In genomic region chr19:10398296-10398695, GRCm38 (mm10) we compare ENCODE assay signal across 13 mouse cellular contexts. TPM values are rescaled to one million over a fixed set of nuclear protein-coding genes. Genes with fewer than 3 reads are reported as not detected.
DNase-seq lines count a peak whose midpoint lies in the region; ATAC-seq and TF ChIP-seq lines count a peak whose summit lies in the region.
"Had no signal": no experiment of that assay in that cellular context is flagged by ENCODE, and none has a peak within 500 bp of the region (broad histone marks: within the 10 kb centered on the region; RNA-seq: fewer than 3 reads in every experiment).

No protein-coding gene starts in this region.

- WGBS in cerebellum, adult 2 months: 25% methylated on average over 6 of the region's 6 CpGs

- H3K4me1 ChIP-seq in cerebellum, adult 2 months (ENCODE audit: control insufficient read depth, insufficient read depth, low read length): peaks cover 61% of the 10 kb centered on the region
- H3K4me1 ChIP-seq: limb, embryonic 13.5 days; megakaryocyte, embryonic 14.5 days had no signal

- peak; percentile 76 for ATAC-seq in frontal cortex, adult (ENCODE audit: low TSS enrichment)

- TF ChIP-seq POLR2A in cerebellum, adult 2 months (IDR thresholded peaks at IDR 0.05; ENCODE audit: borderline replicate concordance, insufficient read depth, low read length): no peak

- peak overlapping the region; percentile 61 for H3K27ac ChIP-seq in cerebellum, adult 2 months (ENCODE audit: insufficient read depth, low read length)
- H3K27ac ChIP-seq: hindbrain, embryonic 10.5 days; limb, embryonic 13.5 days had no signal

- intact Hi-C loops in left cerebral cortex, postnatal 14 days (cut with DNase I): no loop called here

- TF ChIP-seq CTCF in cerebellum, adult 2 months (IDR thresholded peaks at IDR 0.05; ENCODE audit: borderline replicate concordance, insufficient read depth, low read depth, low read length): no peak

- peak; percentile 33 to 36 for DNase-seq in cerebellum, adult 18-20 months
- no peak for DNase-seq in cerebellum, postnatal 10 days
- peak; percentile 48 to 54 for DNase-seq in cerebellum, adult 2 months
- DNase-seq in left cerebral cortex, postnatal 14 days (ENCODE audit: low spot score in 2 of 2): peak; percentile 79 to 96
- no peak for DNase-seq in natural killer cell, adult 2 months (ENCODE audit: low spot score in 2 of 2)
- DNase-seq in gastrocnemius, postnatal 10 days: no peak
- DNase-seq in testis, postnatal 10 days (ENCODE audit: low spot score): no peak
- DNase-seq: lung, embryonic 14.5 days; thymus, postnatal 36 days had no signal

- H3K4me3 ChIP-seq in cerebellum, adult 2 months (replicated peaks; ENCODE audit: insufficient read depth, low read depth, low read length): no peak overlapping the region
- H3K4me3 ChIP-seq: hindbrain, embryonic 10.5 days; limb, embryonic 13.5 days; megakaryocyte, embryonic 14.5 days had no signal

- H3K27me3 ChIP-seq in cerebellum, adult 2 months (ENCODE audit: control insufficient read depth, insufficient read depth, low read length): no peaks in the 10 kb centered on the region

RNA-seq across cellular contexts. Expression of gene Syt7, which starts 9.4 kb away (rescaled TPM):
- 173 and 187 TPM in 2 replicates for polyA plus RNA-seq in cerebellum, adult 2 months (2012; rRNA removed)
- total RNA-seq in left cerebral cortex, postnatal 14 days (2021): 100 to 1,000 TPM; 279 to 314 TPM
- total RNA-seq in gastrocnemius, postnatal 10 days (2021): 1 to 10 TPM; 3.5 TPM

RNA-seq across cellular contexts. Expression of gene Lrrc10b, which starts 59.0 kb away (rescaled TPM):
- 0.54 and 0.57 TPM in 2 replicates for polyA plus RNA-seq in cerebellum, adult 2 months (2012; rRNA removed)
- 10 to 100 TPM in 1 of 2 experiments, 1 to 10 TPM in 1; 8.8 to 12.7 TPM for total RNA-seq in left cerebral cortex, postnatal 14 days (2021)
- under 1 TPM; 0.40 to 0.43 TPM for total RNA-seq in gastrocnemius, postnatal 10 days (2021)

Comparison
In these comparisons a context has a peak if more than half of its experiments do, and no peak if none do; other contexts are left out.
1. DNase-seq: peak in cerebellum, adult 18-20 months (2 of 2), cerebellum, adult 2 months (2 of 2) and left cerebral cortex, postnatal 14 days (2 of 2); none in cerebellum, postnatal 10 days (0 of 2), natural killer cell, adult 2 months (0 of 2), gastrocnemius, postnatal 10 days (single experiment) and testis, postnatal 10 days (single experiment).
2. RNA of gene Syt7, which starts 9.4 kb away (total RNA-seq): 279 to 314 TPM in left cerebral cortex, postnatal 14 days; 3.5 TPM in gastrocnemius, postnatal 10 days; every median in the first group is over 10 times any median in the second.
3. RNA of gene Lrrc10b, which starts 59.0 kb away (total RNA-seq): 8.8 to 12.7 TPM in left cerebral cortex, postnatal 14 days; 0.40 to 0.43 TPM in gastrocnemius, postnatal 10 days; every median in the first group is over 4 times any median in the second.